Mouse (Mus musculus) right cerebral cortex, adult 2 months (tissue): ENCODE measurements around the gene Olfr1090.
A peak's percentile ranks its signal among the peaks of the same experiment; 100 is the strongest.

Experiments used
- DNase-seq, 2 experiments: peaks; one replicate each; pipeline ENCODE4 v3.0.0; 2021 to 2022; ENCODE audit warnings: low spot score in 2 of 2

Gene Olfr1090

DNA sequence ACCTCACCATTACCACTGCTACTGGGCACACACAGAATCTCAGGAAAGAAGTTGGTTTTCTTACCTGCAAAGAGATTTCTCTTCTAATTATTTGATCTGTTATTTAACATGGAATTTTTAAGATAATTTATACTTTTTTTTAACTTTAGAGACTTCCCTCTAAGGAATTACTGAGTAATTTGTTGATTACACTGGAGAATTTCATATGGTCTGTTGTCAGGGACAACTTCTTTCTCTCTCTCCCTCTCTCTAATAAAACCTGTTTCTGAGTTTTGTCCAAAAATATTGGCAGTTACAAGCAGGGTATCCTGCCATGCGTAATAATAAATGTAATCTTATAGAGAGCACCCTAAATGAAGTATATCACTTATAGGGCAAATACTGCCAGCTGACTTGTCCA is at the start of gene Olfr1090:
TSS of gene Olfr1090 (minus strand) at position 101 of the 400 bp plus-strand sequence.
- no peak for DNase-seq

DNA sequence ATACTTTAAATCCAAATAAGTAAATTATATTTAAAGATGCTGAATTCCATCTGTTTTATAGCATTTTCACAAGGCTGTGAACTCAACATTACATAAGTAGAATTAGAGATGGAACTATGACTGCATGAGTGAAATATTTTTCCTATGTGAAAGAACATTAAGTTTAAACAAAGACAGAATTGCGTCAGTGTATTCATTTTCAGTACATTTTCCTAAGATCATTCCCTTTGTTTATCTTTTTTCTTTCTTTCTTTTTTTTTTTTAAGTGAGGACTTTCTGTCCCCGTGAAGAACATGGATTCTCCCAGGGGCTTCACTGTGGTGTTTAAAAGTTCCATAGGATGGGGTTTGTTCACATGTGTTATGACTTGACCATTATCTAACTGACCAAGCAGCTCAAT is 23.4 kb upstream of the Olfr1090 start, which contains the start of gene Olfr1093:
TSS of gene Olfr1093 (plus strand) at position 301 of the 400 bp plus-strand sequence.
- DNase-seq = no peak

DNA sequence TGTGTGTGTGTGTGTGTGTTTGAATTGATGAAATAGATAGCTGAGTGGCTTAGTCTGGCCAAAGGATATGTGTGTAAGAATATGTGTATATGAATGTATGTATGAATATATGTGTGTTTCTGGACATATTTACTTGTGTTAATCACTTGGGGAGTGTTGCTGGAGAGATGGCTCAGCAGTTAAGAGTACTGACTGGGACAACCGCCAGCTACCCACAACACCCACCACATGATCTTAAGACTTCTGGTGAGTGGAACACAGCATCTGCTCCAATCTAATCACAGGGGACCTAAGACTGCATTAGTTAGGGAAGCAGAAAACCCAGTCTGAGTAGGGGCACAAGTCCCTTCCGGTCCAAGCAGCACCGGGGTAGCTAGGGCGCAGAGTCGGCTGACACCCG is 2.3 kb upstream of the Olfr1090 start:
- peak; percentile 7 to 13 for DNase-seq

DNA sequence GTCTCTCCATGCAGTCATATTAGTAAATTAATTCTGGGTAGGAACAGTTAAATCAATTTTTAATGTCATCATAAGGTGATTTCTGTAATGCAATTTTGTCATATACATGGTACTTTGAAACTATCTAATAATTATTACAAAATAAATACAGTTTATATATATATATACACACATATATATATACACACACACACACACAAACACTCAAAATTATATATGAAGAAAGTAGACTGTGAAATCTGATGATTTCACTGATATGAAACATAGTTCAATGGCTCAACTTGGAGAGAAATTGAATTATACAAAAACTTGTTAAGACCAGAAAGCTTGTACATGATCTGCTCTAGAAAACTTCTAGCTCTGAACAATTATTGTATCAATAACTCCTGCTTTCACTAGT is 25.2 kb downstream of the Olfr1090 start, which contains the start of gene Olfr1089:
TSS of gene Olfr1089 (minus strand) at position 101 of the 400 bp plus-strand sequence.
- no peak for DNase-seq
